Mouse (Mus musculus) megakaryocyte, adult 5-6 weeks (primary cell): ENCODE data around the gene Sugt1. TPM values are rescaled to one million over a fixed set of nuclear protein-coding genes. Genes with fewer than 3 reads are reported as not detected.

ENCODE experiments used
- ATAC-seq: 2 replicates; pipeline ENCODE4 v1.8.0; 2016; ENCODE audit warnings: mild to moderate bottlenecking, inconsistent platforms; ENCODE audit not compliant: poor library complexity, severe bottlenecking
- total RNA-seq, 2 experiments: library from RNA; stranded (forward) in 1 of 2; stranded (reverse) in 1 of 2; fragments of 153-499, 151-499 nt in 1 of 2; fragments of 221-1000, 200-1000 nt in 1 of 2; gene quantifications; 2 replicates each; pipeline versions ENCODE4 v1.2.3 to v1.2.4; 2015 to 2017

The Sugt1 gene
- total RNA-seq, 2 experiments from 2014 or later = 121 to 145 TPM

GRCm38 (mm10) chr14:79673083-79674013 is 85.9 kb downstream of the Sugt1 start:
- no peak for ATAC-seq

DNA sequence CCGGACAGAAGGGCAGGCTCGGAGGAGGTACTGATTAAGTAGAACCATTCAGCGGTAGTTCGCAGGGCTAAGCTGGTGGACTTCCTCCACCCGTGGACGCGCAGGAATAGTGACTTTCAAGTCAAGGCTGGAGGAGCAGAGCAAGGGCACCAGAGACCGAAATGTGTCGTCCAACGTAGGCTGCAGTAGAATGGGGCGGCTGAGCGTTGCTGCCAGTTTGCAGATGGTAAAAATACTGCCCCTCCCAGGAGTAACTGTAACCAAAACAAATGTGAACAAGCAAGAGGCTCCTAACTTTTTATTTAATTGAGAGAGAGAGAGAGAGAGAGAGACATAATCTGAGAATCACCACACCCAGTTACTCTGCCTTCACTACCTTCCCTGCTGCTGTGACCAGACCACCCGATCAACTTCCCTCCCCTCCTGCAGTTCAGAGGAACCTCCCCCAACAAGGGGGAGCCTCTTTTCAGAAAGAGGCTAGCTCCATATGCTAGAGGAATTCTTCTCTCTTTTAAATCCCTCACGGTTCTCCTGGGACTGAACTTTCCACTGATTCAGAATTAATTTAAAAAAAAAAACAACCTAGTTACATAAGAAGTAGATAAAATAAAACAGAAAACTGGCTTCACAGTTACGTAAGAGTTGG is 89.7 kb downstream of the Sugt1 start:
- no peak for ATAC-seq

- no peak for ATAC-seq
These were observed 90.6 kb downstream of the Sugt1 start for GRCm38 (mm10) chr14:79677891-79678687.

GRCm38 (mm10) chr14:79680652-79681051 is 93.2 kb downstream of the Sugt1 start:
- ATAC-seq = no peak

Other genes with a start within 250 kb of the Sugt1 start
- 41.7 and 51.0 TPM in 2 replicates for gene Naa16, start 196.9 kb upstream of the Sugt1 start, total RNA-seq (2015)
- gene Naa16, start 196.9 kb upstream of the Sugt1 start, total RNA-seq (2017) = 30.3 and 44.1 TPM in 2 replicates
- gene Mtrf1, start 189.9 kb upstream of the Sugt1 start, total RNA-seq (2015) = 4.6 and 6.5 TPM in 2 replicates
- gene Mtrf1, start 189.9 kb upstream of the Sugt1 start, total RNA-seq (2017) = 12.6 and 13.7 TPM in 2 replicates
- 24.5 and 26.7 TPM in 2 replicates for gene Kbtbd7, start 161.2 kb upstream of the Sugt1 start, total RNA-seq (2015)
- gene Kbtbd7, start 161.2 kb upstream of the Sugt1 start, total RNA-seq (2017) = 20.5 and 23.0 TPM in 2 replicates
- 6.6 and 8.3 TPM in 2 replicates for gene Kbtbd6, start 135.9 kb upstream of the Sugt1 start, total RNA-seq (2015)
- 7.4 and 8.0 TPM in 2 replicates for gene Kbtbd6, start 135.9 kb upstream of the Sugt1 start, total RNA-seq (2017)
- gene Elf1, start 106.5 kb upstream of the Sugt1 start, total RNA-seq (2015) = 66.4 and 69.3 TPM in 2 replicates
- 138 and 142 TPM in 2 replicates for gene Elf1, start 106.5 kb upstream of the Sugt1 start, total RNA-seq (2017)
- gene Wbp4, start 106.2 kb upstream of the Sugt1 start, total RNA-seq (2015) = 31.4 and 38.6 TPM in 2 replicates
- gene Wbp4, start 106.2 kb upstream of the Sugt1 start, total RNA-seq (2017) = 72.6 and 75.8 TPM in 2 replicates
- gene Cnmd, start 74.5 kb downstream of the Sugt1 start, total RNA-seq (2015) = 0.56 TPM in 1 of 2 replicates, not detected in the other
- gene Cnmd, start 74.5 kb downstream of the Sugt1 start, total RNA-seq (2017) = not detected in 2 replicates
- not detected in 2 replicates for gene Pcdh8, start 183.6 kb downstream of the Sugt1 start, total RNA-seq (2015)
- not detected in 2 replicates for gene Pcdh8, start 183.6 kb downstream of the Sugt1 start, total RNA-seq (2017)